Mouse (Mus musculus) left cerebral cortex, adult 2 months (tissue): ENCODE data around the gene C8a. TPM values are rescaled to one million over a fixed set of nuclear protein-coding genes. Genes with fewer than 3 reads are reported as not detected.

Experiments used
- DNase-seq, 2 experiments: peaks; one replicate each; pipeline ENCODE4 v3.0.0; 2021 to 2022; ENCODE audit warnings: low spot score in 2 of 2, mixed read lengths in 1 of 2; ENCODE audit errors: extremely low spot score in 1 of 2
- H3K27ac ChIP-seq: fragments of 200-600 bp; 2 replicates; pipeline ENCODE4 v1.8.1; 2022
- H3K4me3 ChIP-seq: fragments of 200-600 bp; 2 replicates; pipeline ENCODE4 v1.8.1; 2022
- CTCF ChIP-seq: fragments of 200-600 bp; IDR thresholded peaks from 2 replicates; pipeline ENCODE4 v1.8.1; 2022; ENCODE audit warnings: antibody characterized with exemption, mild to moderate bottlenecking, moderate library complexity
- intact Hi-C: fragments of 180-260 bp; cut with DNase I; formaldehyde crosslinking; loops from one replicate; pipeline ENCODE4 v1.15.1; 2025
- total RNA-seq, 2 experiments: library from RNA; stranded (reverse); gene quantifications; 2 replicates each; pipeline ENCODE4 v1.2.3; 2021

Gene C8a
- total RNA-seq, 2 experiments from 2014 or later, result not detected

- H3K4me3 ChIP-seq, result no peak overlapping the region
- H3K27ac ChIP-seq, result no peak overlapping the region
- DNase-seq, result no peak
- TF ChIP-seq CTCF, result no peak
- intact Hi-C loops, result no loop called here
These were observed 72.1 kb downstream of the C8a start for GRCm38 (mm10) chr4:104804100-104804499.

GRCm38 (mm10) chr4:104801625-104802024 is 74.6 kb downstream of the C8a start:
- no peak overlapping the region for H3K4me3 ChIP-seq
- H3K27ac ChIP-seq, result no peak overlapping the region
- intact Hi-C loops, result no loop called here
- no peak for TF ChIP-seq CTCF
- no peak for DNase-seq

- DNase-seq, result no peak
- no peak overlapping the region for H3K27ac ChIP-seq
- intact Hi-C loops, result no loop called here
- no peak overlapping the region for H3K4me3 ChIP-seq
- TF ChIP-seq CTCF, result no peak
These were observed 77.2 kb downstream of the C8a start for GRCm38 (mm10) chr4:104798951-104799350.

- no peak overlapping the region for H3K27ac ChIP-seq
- no peak overlapping the region for H3K4me3 ChIP-seq
- intact Hi-C loops, result loop anchor here (5.0 kb wide), 1 partner anchor 95 kb away; no protein-coding TSS in a partner anchor
- no peak for TF ChIP-seq CTCF
- no peak for DNase-seq
These were observed 84.1 kb downstream of the C8a start for GRCm38 (mm10) chr4:104792111-104792510.

GRCm38 (mm10) chr4:104782346-104782745 is 93.9 kb downstream of the C8a start:
- no peak for TF ChIP-seq CTCF
- DNase-seq, result no peak
- Histone ChIP-seq H3K27ac (no peak overlapping the region), H3K4me3 (no peak overlapping the region)
- intact Hi-C loops, result no loop called here

GRCm38 (mm10) chr4:104781441-104781840 is 94.8 kb downstream of the C8a start:
- intact Hi-C loops, result no loop called here
- no peak for DNase-seq
- no peak overlapping the region for H3K27ac ChIP-seq
- no peak for TF ChIP-seq CTCF
- no peak overlapping the region for H3K4me3 ChIP-seq

GRCm38 (mm10) chr4:104779460-104779859 is 96.7 kb downstream of the C8a start:
- TF ChIP-seq CTCF, result no peak
- intact Hi-C loops, result no loop called here
- Histone ChIP-seq H3K4me3 (no peak overlapping the region), H3K27ac (no peak overlapping the region)
- no peak for DNase-seq

GRCm38 (mm10) chr4:104775601-104776000 is 100.6 kb downstream of the C8a start:
- no peak overlapping the region for H3K4me3 ChIP-seq
- TF ChIP-seq CTCF, result no peak
- intact Hi-C loops, result no loop called here
- H3K27ac ChIP-seq, result no peak overlapping the region
- DNase-seq, result no peak

- Histone ChIP-seq H3K27ac (no peak overlapping the region), H3K4me3 (no peak overlapping the region)
- TF ChIP-seq CTCF, result no peak
- intact Hi-C loops, result no loop called here
- no peak for DNase-seq
These were observed 105.9 kb downstream of the C8a start for GRCm38 (mm10) chr4:104770331-104770730.

- TF ChIP-seq CTCF, result no peak
- no peak for DNase-seq
- intact Hi-C loops, result no loop called here
- H3K4me3 ChIP-seq, result no peak overlapping the region
- no peak overlapping the region for H3K27ac ChIP-seq
These were observed 106.6 kb downstream of the C8a start for GRCm38 (mm10) chr4:104769602-104770001.

GRCm38 (mm10) chr4:104768190-104768589 is 108.0 kb downstream of the C8a start:
- Histone ChIP-seq H3K4me3 (no peak overlapping the region), H3K27ac (no peak overlapping the region)
- TF ChIP-seq CTCF, result no peak
- intact Hi-C loops, result no loop called here
- no peak for DNase-seq

GRCm38 (mm10) chr4:104766065-104766464 is 110.1 kb downstream of the C8a start, which contains the start of gene C8b:
TSS of gene C8b (plus strand) at chr4:104766317.
- no peak within 1 kb of the TSS for H3K4me3 ChIP-seq
- intact Hi-C loops, result no loop called here
- H3K27ac ChIP-seq, result no peak within 1 kb of the TSS
- DNase-seq, result no peak
- TF ChIP-seq CTCF, result no peak

Other genes with a start within 250 kb of the C8a start
- gene C8b, start 110.1 kb downstream of the C8a start, total RNA-seq, result under 1 TPM; 0.20 to 0.26 TPM
- not detected for gene Gm17662, start 19.1 kb downstream of the C8a start, total RNA-seq
- gene Fyb2, start 37.1 kb upstream of the C8a start, total RNA-seq, result 1 to 10 TPM; 1.6 to 1.8 TPM
- 10 to 100 TPM; 31.0 to 35.7 TPM for gene Prkaa2, start 233.5 kb upstream of the C8a start, total RNA-seq